34 mouse cellular contexts compared by ENCODE assay signal in the genomic region with DNA sequence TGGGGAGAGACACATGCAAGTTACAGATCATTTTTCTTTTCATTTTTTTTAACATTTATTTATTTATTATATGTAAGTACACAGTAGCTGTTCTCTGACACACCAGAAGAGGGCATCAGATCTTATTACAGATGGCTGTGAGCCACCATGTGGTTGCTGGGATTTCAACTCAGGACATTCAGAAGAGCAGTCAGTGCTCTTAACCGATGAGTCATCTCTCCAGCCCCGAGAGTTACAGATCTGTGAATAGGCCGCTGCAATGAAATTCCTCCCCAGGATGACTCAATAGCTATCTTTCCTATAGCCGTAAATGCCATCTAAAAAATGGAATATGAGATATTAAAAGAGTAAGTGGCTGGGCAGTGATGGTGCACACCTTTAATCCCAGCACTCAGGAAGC. TPM values are rescaled to one million over a fixed set of nuclear protein-coding genes. Genes with fewer than 3 reads are reported as not detected.
DNase-seq lines count a peak whose midpoint lies in the region; ATAC-seq and TF ChIP-seq lines count a peak whose summit lies in the region.
"Had no signal": no experiment of that assay in that cellular context is flagged by ENCODE, and none has a peak within 500 bp of the region (broad histone marks: within the 10 kb centered on the region; RNA-seq: fewer than 3 reads in every experiment).

No protein-coding gene starts in this region.

- H3K27me3 ChIP-seq in C2C12 (ENCODE audit: control insufficient read depth, insufficient read depth, insufficient read length): no peaks in the 10 kb centered on the region
- H3K27me3 ChIP-seq in myocyte (ENCODE audit: control insufficient read depth, insufficient read depth, insufficient read length): no peaks in the 10 kb centered on the region
- H3K27me3 ChIP-seq in intestine, embryonic 16.5 days (replicated peaks; ENCODE audit: control insufficient read depth, insufficient read depth, low read length): no peaks in the 10 kb centered on the region
- H3K27me3 ChIP-seq: embryonic facial prominence, embryonic 15.5 days; forebrain, embryonic 12.5 days; heart, embryonic 12.5 days; hindbrain, embryonic 13.5 days; liver, embryonic 12.5 days; midbrain, embryonic 13.5 days had no signal

- TF ChIP-seq POLR2A in myocyte (IDR thresholded peaks at IDR 0.05; ENCODE audit: insufficient read length, low read depth): no peak

- TF ChIP-seq CTCF in C2C12 (IDR thresholded peaks at IDR 0.05; ENCODE audit: control insufficient read depth, insufficient read depth, insufficient read length): no peak

- no peaks in the 10 kb centered on the region for H3K36me3 ChIP-seq in C2C12 (ENCODE audit: control insufficient read depth, insufficient read depth)
- no peaks in the 10 kb centered on the region for H3K36me3 ChIP-seq in myocyte (ENCODE audit: control insufficient read depth, insufficient read depth)
- no peaks in the 10 kb centered on the region for H3K36me3 ChIP-seq in intestine, embryonic 16.5 days (ENCODE audit: control insufficient read depth, insufficient read depth, low read length)
- H3K36me3 ChIP-seq: embryonic facial prominence, embryonic 10.5 days; embryonic facial prominence, embryonic 15.5 days; forebrain, embryonic 12.5 days; G1E; heart, embryonic 12.5 days; hindbrain, embryonic 13.5 days; liver, embryonic 12.5 days; midbrain, embryonic 13.5 days had no signal

- H3K9ac ChIP-seq in intestine, embryonic 16.5 days (ENCODE audit: low read depth, low read length): no peak overlapping the region
- H3K9ac ChIP-seq: embryonic facial prominence, embryonic 15.5 days; forebrain, embryonic 12.5 days; heart, embryonic 12.5 days; hindbrain, embryonic 13.5 days; liver, embryonic 12.5 days; liver, postnatal 0 days; midbrain, embryonic 13.5 days had no signal

- H3K79me2 ChIP-seq in C2C12 (ENCODE audit: control insufficient read depth, insufficient read depth): no peaks in the 10 kb centered on the region
- H3K79me2 ChIP-seq in myocyte (ENCODE audit: control insufficient read depth, insufficient read depth): no peaks in the 10 kb centered on the region

- H3K27ac ChIP-seq in intestine, embryonic 16.5 days (ENCODE audit: low read length): no peak overlapping the region
- H3K27ac ChIP-seq: embryonic facial prominence, embryonic 10.5 days; embryonic facial prominence, embryonic 15.5 days; forebrain, embryonic 12.5 days; hindbrain, embryonic 13.5 days; liver, embryonic 12.5 days; midbrain, embryonic 13.5 days had no signal

- H3K4me1 ChIP-seq in intestine, embryonic 16.5 days (ENCODE audit: control insufficient read depth, insufficient read depth, low read length): no peaks in the 10 kb centered on the region
- H3K4me1 ChIP-seq: embryonic facial prominence, embryonic 10.5 days; embryonic facial prominence, embryonic 15.5 days; forebrain, embryonic 12.5 days; heart, embryonic 12.5 days; hindbrain, embryonic 13.5 days; liver, embryonic 12.5 days; midbrain, embryonic 13.5 days had no signal

- ATAC-seq in intestine, embryonic 16.5 days: no peak
- no peak for ATAC-seq in megakaryocyte, adult 5-6 weeks (ENCODE audit: poor library complexity, severe bottlenecking)
- ATAC-seq: intestine, postnatal 0 days; liver, embryonic 12.5 days; liver, postnatal 0 days; lung, postnatal 0 days; midbrain, embryonic 13.5 days had no signal

- H3K79me3 ChIP-seq in C2C12 (ENCODE audit: low read depth): no peaks in the 10 kb centered on the region

- no peak overlapping the region for H3ac ChIP-seq in C2C12 (ENCODE audit: control insufficient read depth, insufficient read length, low read depth)
- no peak overlapping the region for H3ac ChIP-seq in myocyte (ENCODE audit: control insufficient read depth, insufficient read length)

- WGBS in intestine, embryonic 16.5 days: 71% methylated on average over 4 of the region's 4 CpGs

- peak; percentile 26 to 35 for DNase-seq in adrenal gland, postnatal 36 days
- no peak for DNase-seq in adrenal gland, postnatal 25 days
- DNase-seq in 3134 (ENCODE audit: extremely low read depth, insufficient read length, low spot score): peak; percentile 79
- DNase-seq: cerebellum, adult 8-10 months; cerebellum, postnatal 25 days; gastrocnemius, postnatal 36 days; heart, adult 18-20 months; heart, postnatal 4 days; kidney, postnatal 14 days; left cerebral cortex, postnatal 4 days; liver, postnatal 0 days; lung, postnatal 4 days; right cerebral cortex, postnatal 25 days; thymus, adult 2 months; thymus, postnatal 36 days had no signal

- H3K4me3 ChIP-seq in C2C12 (ENCODE audit: insufficient read depth, poor library complexity, severe bottlenecking) (no peak overlapping the region), myocyte (no peak overlapping the region)
- no peak overlapping the region for H3K4me3 ChIP-seq in intestine, embryonic 16.5 days (ENCODE audit: low read length)
- H3K4me3 ChIP-seq: embryonic facial prominence, embryonic 10.5 days; embryonic facial prominence, embryonic 15.5 days; forebrain, embryonic 12.5 days; heart, embryonic 12.5 days; hindbrain, embryonic 13.5 days; liver, embryonic 12.5 days; midbrain, embryonic 13.5 days had no signal

- H3K9me3 ChIP-seq in intestine, embryonic 16.5 days (ENCODE audit: control insufficient read depth, low read length): no peaks in the 10 kb centered on the region
- H3K9me3 ChIP-seq: embryonic facial prominence, embryonic 15.5 days; forebrain, embryonic 12.5 days; G1E; hindbrain, embryonic 13.5 days; liver, embryonic 12.5 days; midbrain, embryonic 13.5 days had no signal

- H3K4me2 ChIP-seq in myocyte (ENCODE audit: low read depth): no peak overlapping the region
- H3K4me2 ChIP-seq in intestine, embryonic 16.5 days (ENCODE audit: low read depth, low read length): no peak overlapping the region
- H3K4me2 ChIP-seq: embryonic facial prominence, embryonic 15.5 days; forebrain, embryonic 12.5 days; heart, embryonic 12.5 days; hindbrain, embryonic 13.5 days; liver, embryonic 12.5 days; midbrain, embryonic 13.5 days had no signal

TF ChIP-seq in C2C12, 6 proteins besides CTCF, POLR2A, EP300 and RAD21:
- TF ChIP-seq MYOD1 (IDR thresholded peaks at IDR 0.05; ENCODE audit: control insufficient read depth, insufficient read length, low read depth) (no peak), MAX (IDR thresholded peaks at IDR 0.05) (no peak), CEBPB (IDR thresholded peaks at IDR 0.05; ENCODE audit: low read depth) (peak; percentile 76), MYOG (IDR thresholded peaks at IDR 0.05; ENCODE audit: control insufficient read depth, extremely low read depth, insufficient read length) (no peak), FOSL1 (IDR thresholded peaks at IDR 0.05; ENCODE audit: insufficient read depth, low read length, poor library complexity, severe bottlenecking) (peak; percentile 19), USF1 (IDR thresholded peaks at IDR 0.05; ENCODE audit: low read depth) (no peak)

TF ChIP-seq in myocyte, 11 proteins besides CTCF, POLR2A, EP300 and RAD21:
- TF ChIP-seq MAX (IDR thresholded peaks at IDR 0.05; ENCODE audit: low read depth) (no peak), CEBPB (IDR thresholded peaks at IDR 0.05; ENCODE audit: insufficient read depth, poor library complexity, severe bottlenecking) (0 out of 2 replicates have a peak, but pooled peaks have one; percentile 51)

RNA-seq across cellular contexts. Expression of a gene that starts 35.7 kb away (rescaled TPM):
- total RNA-seq in adrenal gland, postnatal 36 days (2021): 1,000 to 10,000 TPM in 1 of 2 experiments, 100 to 1,000 TPM in 1; 125 to 2,977 TPM
- 117 and 154 TPM in 2 replicates for total RNA-seq in adrenal gland, postnatal 25 days (2021)
- polyA plus RNA-seq in C2C12 (2012; fragmentation: generic; extraction: Trizol) (not detected), myocyte (2012; fragmentation: generic; extraction: Trizol) (not detected)
- not detected in 2 replicates for polyA plus RNA-seq in intestine, embryonic 16.5 days (2015; fragmentation: Nextera tagmentation; extraction: Ambion mirVana)
- total RNA-seq in megakaryocyte, adult 5-6 weeks (2015): not detected in 2 replicates
- total RNA-seq in megakaryocyte, adult 5-6 weeks (2017): not detected in 2 replicates
- total RNA-seq: G1E; gastrocnemius, postnatal 36 days; heart, adult 18-20 months; heart, postnatal 4 days; layer of hippocampus, postnatal 14 days; left cerebral cortex, postnatal 4 days; megakaryocyte-erythroid progenitor cell, adult 5-6 weeks had no signal
- polyA plus RNA-seq: embryonic facial prominence, embryonic 10.5 days; embryonic facial prominence, embryonic 15.5 days; forebrain, embryonic 12.5 days; G1E; heart, embryonic 12.5 days; heart, postnatal 0 days; hindbrain, embryonic 13.5 days; intestine, postnatal 0 days; kidney, embryonic 14.5 days; liver, embryonic 12.5 days; liver, postnatal 0 days; lung, postnatal 0 days; midbrain, embryonic 13.5 days; stomach, embryonic 16.5 days had no signal

Comparison
In these comparisons a context has a peak if more than half of its experiments do, and no peak if none do; other contexts are left out.
1. RNA of a gene that starts 35.7 kb away (total RNA-seq): 125 to 2,977 TPM in adrenal gland, postnatal 36 days and 117 to 154 TPM in adrenal gland, postnatal 25 days; not detected in megakaryocyte, adult 5-6 weeks; every median in the first group is over 100 times any median in the second.